In the genomic region with DNA sequence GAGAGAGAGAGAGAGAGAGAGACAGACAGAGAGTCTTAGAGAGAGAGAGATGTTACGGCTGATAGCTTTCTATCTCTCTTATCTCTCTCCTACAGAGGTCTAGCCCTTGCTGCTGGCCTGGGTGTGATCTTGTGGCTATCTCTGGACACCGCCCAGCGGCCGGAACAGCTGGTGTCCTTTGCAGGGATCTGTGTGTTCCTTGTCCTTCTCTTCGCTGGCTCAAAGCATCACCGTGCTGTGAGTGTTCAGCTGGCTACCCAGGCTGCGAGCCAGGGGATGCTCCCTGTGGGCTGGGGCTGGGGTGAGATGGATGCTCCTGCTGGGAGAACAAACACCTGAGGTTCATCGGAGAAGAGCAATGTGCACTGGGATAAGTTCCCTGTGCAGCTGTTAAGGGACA, we compare ENCODE assay signal across 9 mouse cellular contexts. TPM values are rescaled to one million over a fixed set of nuclear protein-coding genes. Genes with fewer than 3 reads are reported as not detected.
DNase-seq lines count a peak whose midpoint lies in the region; ATAC-seq lines count a peak whose summit lies in the region.
"Had no signal": no experiment of that assay in that cellular context is flagged by ENCODE, and none has a peak within 500 bp of the region (broad histone marks: within the 10 kb centered on the region; RNA-seq: fewer than 3 reads in every experiment).

No protein-coding gene starts in this region.

- no peaks in the 10 kb centered on the region for H3K27me3 ChIP-seq in limb, embryonic 10.5 days (ENCODE audit: low read depth, poor library complexity, severe bottlenecking)
- H3K27me3 ChIP-seq: embryonic facial prominence, embryonic 13.5 days had no signal

- no peaks in the 10 kb centered on the region for H3K36me3 ChIP-seq in limb, embryonic 10.5 days
- H3K36me3 ChIP-seq: embryonic facial prominence, embryonic 13.5 days had no signal

- H3K9me3 ChIP-seq in limb, embryonic 10.5 days (replicated peaks): no peaks in the 10 kb centered on the region

- no peak for ATAC-seq in activated CD4-positive, CD25-positive, alpha-beta regulatory T cell, adult 4 months

- DNase-seq in urinary bladder, postnatal 36 days (ENCODE audit: low spot score in 2 of 2): peak; percentile 20 to 61
- DNase-seq in urinary bladder, adult 2 months (ENCODE audit: low spot score): no peak
- DNase-seq in heart, adult 11 months: peak; percentile 99
- no peak for DNase-seq in limb, embryonic 10.5 days (ENCODE audit: low spot score)
- no peak for DNase-seq in cerebellum, postnatal 14 days
- no peak for DNase-seq in embryo, embryonic 10 days (ENCODE audit: low spot score)
- no peak for DNase-seq in right cerebral cortex, adult 18-20 months

- no peak overlapping the region for H3K4me3 ChIP-seq in limb, embryonic 10.5 days
- H3K4me3 ChIP-seq: embryonic facial prominence, embryonic 13.5 days had no signal

- H3K4me1 ChIP-seq in limb, embryonic 10.5 days: peaks cover 56% of the 10 kb centered on the region

- 79% methylated on average over 8 of the region's 8 CpGs for WGBS in limb, embryonic 10.5 days

- peak overlapping the region; percentile 53; the same call in 1 of the 2 replicates for H3K27ac ChIP-seq in limb, embryonic 10.5 days
- H3K27ac ChIP-seq: embryonic facial prominence, embryonic 13.5 days had no signal

RNA-seq across cellular contexts. Expression of gene Slc28a1, which starts 10.2 kb away (rescaled TPM):
- polyA plus RNA-seq in urinary bladder, adult 2 months (2012; rRNA removed): 0.01 and 0.03 TPM in 2 replicates
- polyA plus RNA-seq in limb, embryonic 10.5 days (2016; fragmentation: Nextera tagmentation; extraction: Ambion mirVana): 0.09 TPM in 1 of 2 replicates, not detected in the other
- not detected for polyA plus RNA-seq in activated CD4-positive, CD25-positive, alpha-beta regulatory T cell, adult 4 months (2017; shearing (Covaris generic))
- polyA plus RNA-seq: embryonic facial prominence, embryonic 13.5 days had no signal

Comparison
In these comparisons a context has a peak if more than half of its experiments do, and no peak if none do; other contexts are left out.
1. DNase-seq: peak in urinary bladder, postnatal 36 days (2 of 2) and heart, adult 11 months (single experiment); none in urinary bladder, adult 2 months (single experiment), limb, embryonic 10.5 days (single experiment), cerebellum, postnatal 14 days (0 of 2), embryo, embryonic 10 days (single experiment) and right cerebral cortex, adult 18-20 months (single experiment).